Mouse (Mus musculus): Measurements from ENCODE around the gene Aldh1a7. TPM values are rescaled to one million over a fixed set of nuclear protein-coding genes. Genes with fewer than 3 reads are reported as not detected.

Gene Aldh1a7
- polyA plus RNA-seq (2016; fragmentation: Nextera tagmentation; extraction: Ambion mirVana): 1.3 and 1.4 TPM in 2 replicates

GRCm38 (mm10) chr19:20727381-20727780, at the start of gene Aldh1a7:
Aldh1a7 (minus strand) TSS chr19:20727562.
- WGBS: 68% methylated on average over 2 of the region's 2 CpGs
- Histone ChIP-seq H3K4me2 (replicated peaks) (no peak within 1 kb of the TSS), H3K9me3 (replicated peaks) (no peaks in the 10 kb centered on the region), H3K9ac (no peak within 1 kb of the TSS), H3K36me3 (no peaks in the 10 kb centered on the region), H3K4me3 (no peak within 1 kb of the TSS), H3K27me3 (no peaks in the 10 kb centered on the region), H3K4me1 (no peaks in the 10 kb centered on the region), H3K27ac (no peak within 1 kb of the TSS)
- ATAC-seq (ENCODE audit: low FRiP score): no peak

- 63% methylated on average over 2 of the region's 2 CpGs for WGBS
- Histone ChIP-seq H3K9ac (no peak overlapping the region), H3K4me3 (no peak overlapping the region), H3K27ac (no peak overlapping the region), H3K36me3 (no peaks in the 10 kb centered on the region), H3K9me3 (replicated peaks) (no peaks in the 10 kb centered on the region), H3K4me2 (replicated peaks) (no peak overlapping the region), H3K27me3 (no peaks in the 10 kb centered on the region), H3K4me1 (no peaks in the 10 kb centered on the region)
- ATAC-seq (ENCODE audit: low FRiP score): no peak
Measured at GRCm38 (mm10) chr19:20775681-20776080, 48.3 kb upstream of the Aldh1a7 start.

- no peak overlapping the region for H3K9ac ChIP-seq
- no peaks in the 10 kb centered on the region for H3K36me3 ChIP-seq
- 91% methylated on average over 7 of the region's 7 CpGs for WGBS
- no peak overlapping the region for H3K4me2 ChIP-seq (replicated peaks)
- H3K27me3 ChIP-seq: no peaks in the 10 kb centered on the region
- H3K4me1 ChIP-seq: no peaks in the 10 kb centered on the region
- ATAC-seq (ENCODE audit: low FRiP score): no peak
- no peak overlapping the region for H3K4me3 ChIP-seq
- no peaks in the 10 kb centered on the region for H3K9me3 ChIP-seq (replicated peaks)
- no peak overlapping the region for H3K27ac ChIP-seq
Measured at GRCm38 (mm10) chr19:20773941-20774340, 46.6 kb upstream of the Aldh1a7 start.

- Histone ChIP-seq H3K27ac (no peak overlapping the region), H3K4me1 (no peaks in the 10 kb centered on the region), H3K36me3 (no peaks in the 10 kb centered on the region), H3K9ac (no peak overlapping the region), H3K4me2 (replicated peaks) (no peak overlapping the region), H3K9me3 (replicated peaks) (no peaks in the 10 kb centered on the region), H3K4me3 (no peak overlapping the region), H3K27me3 (no peaks in the 10 kb centered on the region)
- 23% methylated on average over 1 of the region's 1 CpGs for WGBS
- no peak; the same call in 1 of the 2 replicates for ATAC-seq (ENCODE audit: low FRiP score)
Measured at GRCm38 (mm10) chr19:20764214-20764613, 36.9 kb upstream of the Aldh1a7 start.

- no peak for ATAC-seq (ENCODE audit: low FRiP score)
- WGBS: 65% methylated on average over 4 of the region's 4 CpGs
- H3K4me2 ChIP-seq (replicated peaks): no peak overlapping the region
Measured at GRCm38 (mm10) chr19:20761675-20762426, 34.5 kb upstream of the Aldh1a7 start.

GRCm38 (mm10) chr19:20761119-20761518, 33.8 kb upstream of the Aldh1a7 start:
- no peak for ATAC-seq (ENCODE audit: low FRiP score)
- no peak overlapping the region for H3K4me3 ChIP-seq
- H3K27ac ChIP-seq: no peak overlapping the region
- H3K4me2 ChIP-seq (replicated peaks): no peak overlapping the region
- WGBS: 72% methylated on average over 3 of the region's 3 CpGs
- H3K27me3 ChIP-seq: no peaks in the 10 kb centered on the region
- no peak overlapping the region for H3K9ac ChIP-seq
- no peaks in the 10 kb centered on the region for H3K9me3 ChIP-seq (replicated peaks)
- H3K4me1 ChIP-seq: no peaks in the 10 kb centered on the region
- no peaks in the 10 kb centered on the region for H3K36me3 ChIP-seq

More at GRCm38 (mm10) chr19:20761675-20762426, 34.5 kb upstream of the Aldh1a7 start:
- Histone ChIP-seq H3K27ac (no peak overlapping the region), H3K27me3 (no peaks in the 10 kb centered on the region), H3K4me3 (no peak overlapping the region), H3K36me3 (no peaks in the 10 kb centered on the region), H3K9ac (no peak overlapping the region), H3K9me3 (replicated peaks) (no peaks in the 10 kb centered on the region), H3K4me1 (no peaks in the 10 kb centered on the region)

GRCm38 (mm10) chr19:20744630-20745029, 17.3 kb upstream of the Aldh1a7 start:
- Histone ChIP-seq H3K27ac (no peak overlapping the region), H3K36me3 (no peaks in the 10 kb centered on the region), H3K4me2 (replicated peaks) (no peak overlapping the region), H3K4me3 (no peak overlapping the region), H3K27me3 (no peaks in the 10 kb centered on the region), H3K9ac (no peak overlapping the region), H3K9me3 (replicated peaks) (no peaks in the 10 kb centered on the region), H3K4me1 (no peaks in the 10 kb centered on the region)
- WGBS: 91% methylated on average over 1 of the region's 1 CpGs
- no peak for ATAC-seq (ENCODE audit: low FRiP score)

GRCm38 (mm10) chr19:20728278-20728677, 916 bp upstream of the Aldh1a7 start:
- no peak for ATAC-seq (ENCODE audit: low FRiP score)
- Histone ChIP-seq H3K27me3 (no peaks in the 10 kb centered on the region), H3K9me3 (replicated peaks) (no peaks in the 10 kb centered on the region), H3K4me1 (no peaks in the 10 kb centered on the region), H3K4me3 (no peak overlapping the region), H3K4me2 (replicated peaks) (no peak overlapping the region), H3K27ac (no peak overlapping the region), H3K9ac (no peak overlapping the region), H3K36me3 (no peaks in the 10 kb centered on the region)
- WGBS: 88% methylated on average over 1 of the region's 1 CpGs

GRCm38 (mm10) chr19:20722913-20723312, 4.4 kb downstream of the Aldh1a7 start:
- 86% methylated on average over 2 of the region's 2 CpGs for WGBS
- Histone ChIP-seq H3K4me3 (no peak overlapping the region), H3K27ac (no peak overlapping the region), H3K4me1 (no peaks in the 10 kb centered on the region), H3K4me2 (replicated peaks) (no peak overlapping the region), H3K9me3 (replicated peaks) (no peaks in the 10 kb centered on the region), H3K27me3 (no peaks in the 10 kb centered on the region), H3K9ac (no peak overlapping the region), H3K36me3 (no peaks in the 10 kb centered on the region)
- ATAC-seq (ENCODE audit: low FRiP score): no peak

- Histone ChIP-seq H3K36me3 (no peaks in the 10 kb centered on the region), H3K4me1 (no peaks in the 10 kb centered on the region), H3K27ac (no peak overlapping the region), H3K27me3 (no peaks in the 10 kb centered on the region), H3K4me2 (replicated peaks) (no peak overlapping the region), H3K9me3 (replicated peaks) (no peaks in the 10 kb centered on the region), H3K4me3 (no peak overlapping the region), H3K9ac (no peak overlapping the region)
- no peak for ATAC-seq (ENCODE audit: low FRiP score)
- WGBS: 92% methylated on average over 2 of the region's 2 CpGs
Measured at GRCm38 (mm10) chr19:20720298-20720697, 7.1 kb downstream of the Aldh1a7 start.

- Histone ChIP-seq H3K9me3 (replicated peaks) (no peaks in the 10 kb centered on the region), H3K4me1 (no peaks in the 10 kb centered on the region), H3K4me3 (no peak overlapping the region), H3K9ac (no peak overlapping the region), H3K36me3 (no peaks in the 10 kb centered on the region), H3K27me3 (no peaks in the 10 kb centered on the region), H3K4me2 (replicated peaks) (no peak overlapping the region), H3K27ac (no peak overlapping the region)
- WGBS: 81% methylated on average over 3 of the region's 3 CpGs
- no peak for ATAC-seq (ENCODE audit: low FRiP score)
Measured at GRCm38 (mm10) chr19:20715617-20716016, 11.7 kb downstream of the Aldh1a7 start.

GRCm38 (mm10) chr19:20715093-20715492, 12.3 kb downstream of the Aldh1a7 start:
- H3K4me3 ChIP-seq: no peak overlapping the region
- no peaks in the 10 kb centered on the region for H3K9me3 ChIP-seq (replicated peaks)
- no peak for ATAC-seq (ENCODE audit: low FRiP score)
- no peak overlapping the region for H3K4me2 ChIP-seq (replicated peaks)
- H3K36me3 ChIP-seq: no peaks in the 10 kb centered on the region
- no peaks in the 10 kb centered on the region for H3K4me1 ChIP-seq
- no peak overlapping the region for H3K27ac ChIP-seq
- H3K27me3 ChIP-seq: no peaks in the 10 kb centered on the region
- H3K9ac ChIP-seq: no peak overlapping the region
- WGBS: 82% methylated on average over 1 of the region's 1 CpGs

GRCm38 (mm10) chr19:20714543-20714942, 12.8 kb downstream of the Aldh1a7 start:
- H3K27me3 ChIP-seq: no peaks in the 10 kb centered on the region
- H3K36me3 ChIP-seq: no peaks in the 10 kb centered on the region
- no peaks in the 10 kb centered on the region for H3K9me3 ChIP-seq (replicated peaks)
- H3K27ac ChIP-seq: no peak overlapping the region
- ATAC-seq (ENCODE audit: low FRiP score): no peak
- no peak overlapping the region for H3K4me3 ChIP-seq
- H3K4me2 ChIP-seq (replicated peaks): no peak overlapping the region
- 90% methylated on average over 4 of the region's 4 CpGs for WGBS
- no peak overlapping the region for H3K9ac ChIP-seq
- no peaks in the 10 kb centered on the region for H3K4me1 ChIP-seq

All from hindbrain, embryonic 12.5 days (tissue).